Mouse (Mus musculus) adrenal gland, postnatal 36 days (tissue): ENCODE measurements at regions not wholly inside any gene's neighbourhood (a gene's known extent, or its start where the extent isn't known, plus 50 kb on each side); places are given as distances from the start of the nearest gene placed in this dataset.
A peak's percentile ranks its signal among the peaks of the same experiment; 100 is the strongest.

Experiments used
- DNase-seq, 2 experiments: peaks; one replicate each; pipeline ENCODE4 v3.0.0; 2021; ENCODE audit warnings: mixed read lengths in 1 of 2

DNA sequence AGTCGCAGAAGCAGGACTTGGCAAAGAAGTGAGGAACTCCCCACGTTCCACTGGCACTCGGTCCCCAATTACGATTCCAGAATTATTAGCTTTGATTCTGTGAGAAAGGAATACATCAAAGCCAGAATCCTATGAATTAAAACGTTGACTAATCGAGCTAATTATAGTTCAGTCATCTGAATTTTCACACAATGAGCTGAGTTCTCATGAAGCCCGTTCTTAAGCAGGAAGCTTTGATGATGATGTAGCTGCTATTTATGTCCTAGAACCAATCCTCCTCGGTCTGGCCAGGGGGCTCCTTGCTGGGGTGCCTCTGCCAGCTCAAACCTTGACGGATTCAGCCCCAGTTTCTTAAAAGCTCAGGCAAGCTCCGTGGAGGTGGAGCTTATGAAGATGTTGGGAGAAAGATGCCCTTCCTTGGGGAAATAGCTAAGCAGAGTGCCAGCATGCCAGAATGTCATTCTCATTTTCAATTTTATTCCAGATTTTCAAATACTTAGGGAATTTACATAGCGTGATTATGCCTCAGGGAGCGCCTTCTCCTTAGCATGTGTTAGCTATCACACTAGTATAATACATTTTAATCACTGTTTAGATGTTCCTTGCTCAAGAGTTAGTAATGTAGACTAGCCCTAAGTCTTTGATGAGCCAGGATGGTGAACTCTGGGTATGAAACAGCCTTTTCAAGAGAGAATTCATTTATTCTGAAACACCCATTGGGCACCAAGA, 65.5 kb upstream of the Ppm1b start:
- no peak for DNase-seq

DNA sequence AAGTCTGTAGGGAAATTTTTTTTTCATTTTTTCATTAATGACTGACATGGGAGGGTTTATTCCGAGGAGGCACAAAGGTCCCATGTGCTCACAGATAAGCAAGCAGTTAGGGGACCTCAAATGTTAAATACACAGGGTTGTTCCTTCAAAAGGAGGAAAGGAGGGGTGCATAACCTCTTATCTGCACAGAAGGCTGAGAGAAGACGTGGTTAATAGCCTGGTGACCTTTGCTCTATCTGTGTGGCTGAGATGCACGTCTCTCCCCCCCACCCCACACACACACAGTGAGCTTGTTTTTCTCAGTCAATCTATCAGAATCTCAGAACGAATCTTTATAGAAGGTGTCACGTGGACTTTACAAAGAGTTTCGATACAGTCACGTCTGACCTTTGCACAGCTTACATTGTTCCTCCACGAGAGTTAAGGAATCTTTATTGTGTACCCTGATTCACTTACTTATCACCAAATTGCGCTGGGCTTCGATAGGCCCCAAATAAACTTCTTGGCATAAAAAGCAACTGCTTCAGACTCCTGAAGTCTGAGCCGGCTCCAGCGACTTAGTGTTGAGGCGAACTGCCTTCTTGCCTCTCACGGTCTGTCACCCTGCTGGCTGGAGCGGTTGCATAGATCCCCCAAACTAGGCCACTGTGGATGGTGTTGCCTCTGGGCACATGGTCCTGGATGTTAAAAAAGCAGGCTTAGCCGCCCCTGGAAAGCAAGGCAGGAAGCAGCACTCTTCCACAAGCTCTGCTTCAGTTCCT, 63.1 kb upstream of the Ppm1b start:
- no peak for DNase-seq

DNA sequence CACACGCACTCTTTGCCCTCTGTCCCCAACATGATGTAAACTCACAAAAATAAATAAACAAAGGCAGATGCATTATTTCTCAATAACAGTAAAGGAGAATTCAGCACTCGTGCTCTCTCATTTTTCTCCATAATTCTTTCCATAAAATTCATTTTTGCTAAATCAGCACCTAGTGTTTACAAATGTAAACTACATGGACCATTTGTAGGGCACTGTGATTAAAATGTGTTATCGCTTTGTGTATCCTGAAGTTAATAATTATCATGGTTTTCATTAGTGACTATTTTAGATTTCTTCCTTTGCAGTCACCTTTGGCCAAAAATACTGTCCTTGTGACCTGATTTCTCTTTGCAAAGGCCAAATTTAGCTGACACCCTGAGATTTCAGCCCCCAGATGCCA, 61.0 kb upstream of the Ppm1b start:
- DNase-seq: no peak

DNA sequence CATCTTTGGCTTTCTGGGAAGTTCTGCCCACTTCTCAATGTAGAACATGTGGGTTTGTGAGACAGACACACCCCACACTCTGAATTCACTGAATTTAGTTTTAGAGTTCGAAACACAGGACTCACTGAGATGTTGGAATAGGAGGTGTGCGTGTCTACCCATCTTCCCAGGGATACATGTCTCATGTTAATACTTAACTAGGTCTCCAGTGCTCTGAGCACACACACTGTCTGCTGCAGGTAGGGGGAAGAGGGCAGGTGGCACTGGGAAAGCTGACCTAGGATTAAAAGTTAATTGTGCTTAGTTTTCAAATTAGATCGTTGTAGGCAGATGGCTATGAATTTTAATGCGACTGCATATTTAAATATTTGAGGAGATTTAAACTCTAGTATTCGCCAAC, 60.0 kb upstream of the Ppm1b start:
- no peak for DNase-seq

DNA sequence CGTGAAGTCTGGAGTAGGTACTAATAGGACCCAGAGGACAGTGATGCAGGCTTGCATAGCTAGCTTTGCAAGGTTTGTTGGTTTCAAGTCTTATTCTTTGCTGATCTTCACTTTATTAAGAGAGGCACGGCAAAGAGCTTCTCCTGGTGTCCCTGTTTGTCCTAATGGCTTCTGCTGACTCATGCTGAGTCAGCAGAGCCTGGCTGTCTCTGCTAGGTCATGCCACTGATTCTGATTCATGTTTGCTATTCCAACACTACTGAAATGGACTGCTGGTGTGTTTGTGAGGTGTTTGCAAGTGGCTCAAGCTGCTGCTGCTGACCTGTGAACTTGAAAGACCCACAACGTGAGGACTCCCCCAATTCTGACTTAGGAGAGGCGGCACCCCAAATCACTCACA, 58.1 kb upstream of the Ppm1b start:
- DNase-seq: peak in 1 of 2 experiments; percentile 19

DNA sequence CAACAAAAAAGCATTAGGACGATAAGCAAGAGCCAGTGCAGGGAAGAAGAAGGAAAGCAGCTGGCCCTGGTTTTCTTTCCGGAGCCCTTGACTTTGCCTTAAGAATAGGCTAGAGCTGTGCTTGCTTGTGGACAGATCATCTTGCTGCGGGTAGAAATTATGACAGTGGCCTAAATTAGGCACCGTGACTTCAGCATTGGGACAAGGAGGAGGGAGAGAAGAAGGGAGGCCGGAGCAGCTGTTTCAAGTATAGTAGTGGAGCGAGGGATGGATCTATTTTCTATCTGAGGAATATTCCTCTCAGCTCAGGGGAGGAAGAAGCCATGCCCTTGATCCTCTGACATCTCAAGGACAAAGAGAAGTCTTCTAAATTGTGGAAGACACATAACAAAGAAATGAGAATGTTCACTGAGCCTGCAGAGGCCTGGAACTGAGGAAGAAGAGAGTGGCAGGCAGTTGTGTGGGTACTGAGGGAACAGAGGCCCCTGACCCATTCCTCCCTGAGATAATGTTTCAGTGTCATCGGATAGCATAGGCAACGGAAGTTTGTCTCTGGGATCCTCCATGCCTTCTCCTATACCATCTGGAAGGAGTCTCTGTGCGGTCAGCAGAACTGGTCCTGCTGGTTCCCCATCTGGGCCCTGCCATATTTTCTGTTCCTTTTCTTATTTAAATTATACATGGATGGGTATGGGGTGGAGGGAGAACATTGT, 52.8 kb upstream of the Ppm1b start:
- DNase-seq: no peak
